Mouse (Mus musculus): ENCODE results near the gene Glul. TPM values are rescaled to one million over a fixed set of nuclear protein-coding genes. Genes with fewer than 3 reads are reported as not detected.
A peak's percentile ranks its signal among the peaks of the same experiment; 100 is the strongest.
"Not testable (repeated sequence)": the region's sequence is repeated elsewhere in the genome, so short reads cannot be mapped to it uniquely, and the experiment has no call there.

Glul gene
- 111 and 119 TPM in 2 replicates for polyA plus RNA-seq (2015; fragmentation: Nextera tagmentation; extraction: Ambion mirVana)

- peak; percentile 96 for DNase-seq (ENCODE audit: low spot score)
Measured at GRCm38 (mm10) chr1:153899731-153900380, at the start of gene Glul, which contains the start of gene Teddm2. Glul (plus strand) TSS chr1:153899944. Teddm2 (minus strand) TSS chr1:153900228.

- peak; percentile 67 for DNase-seq (ENCODE audit: low spot score)
Measured at GRCm38 (mm10) chr1:153852696-153853095, 47.0 kb upstream of the Glul start.

- DNase-seq (ENCODE audit: low spot score) = no peak
Measured at GRCm38 (mm10) chr1:153855946-153856345, 43.8 kb upstream of the Glul start.

- no peak for DNase-seq (ENCODE audit: low spot score)
Measured at GRCm38 (mm10) chr1:153874045-153874444, 25.7 kb upstream of the Glul start, which contains the start of gene Teddm1b. Teddm1b (plus strand) TSS chr1:153874345.

GRCm38 (mm10) chr1:153880391-153880790 lies 19.4 kb upstream of the Glul start:
- DNase-seq (ENCODE audit: low spot score) = not testable (repeated sequence)

GRCm38 (mm10) chr1:153886024-153886633 lies 13.6 kb upstream of the Glul start:
- DNase-seq (ENCODE audit: low spot score) = no peak

- DNase-seq (ENCODE audit: low spot score) = no peak
Measured at GRCm38 (mm10) chr1:153890121-153890520, 9.6 kb upstream of the Glul start.

GRCm38 (mm10) chr1:153891442-153891841 lies 8.3 kb upstream of the Glul start, which contains the start of gene Teddm1a:
Teddm1a (plus strand) TSS chr1:153891742.
- no peak for DNase-seq (ENCODE audit: low spot score)

- no peak for DNase-seq (ENCODE audit: low spot score)
Measured at GRCm38 (mm10) chr1:153893746-153894145, 6.0 kb upstream of the Glul start.

GRCm38 (mm10) chr1:153894201-153894893 lies 5.4 kb upstream of the Glul start:
- DNase-seq (ENCODE audit: low spot score) = no peak

- peak; percentile 82 for DNase-seq (ENCODE audit: low spot score)
Measured at GRCm38 (mm10) chr1:153894979-153895378, 4.8 kb upstream of the Glul start.

- no peak for DNase-seq (ENCODE audit: low spot score)
Measured at GRCm38 (mm10) chr1:153897196-153897595, 2.5 kb upstream of the Glul start.

GRCm38 (mm10) chr1:153898989-153899730 lies 584 bp upstream of the Glul start:
- no peak for DNase-seq (ENCODE audit: low spot score)

GRCm38 (mm10) chr1:153900381-153900780 lies 637 bp downstream of the Glul start:
- DNase-seq (ENCODE audit: low spot score) = no peak

GRCm38 (mm10) chr1:153900860-153901730 lies 1.4 kb downstream of the Glul start:
- DNase-seq (ENCODE audit: low spot score) = peak; percentile 14

GRCm38 (mm10) chr1:153903006-153903405 lies 3.3 kb downstream of the Glul start:
- DNase-seq (ENCODE audit: low spot score) = no peak

GRCm38 (mm10) chr1:153904236-153904635 lies 4.5 kb downstream of the Glul start:
- no peak for DNase-seq (ENCODE audit: low spot score)

- no peak for DNase-seq (ENCODE audit: low spot score)
Measured at GRCm38 (mm10) chr1:153905884-153906283, 6.1 kb downstream of the Glul start.

GRCm38 (mm10) chr1:153908208-153908607 lies 8.5 kb downstream of the Glul start:
- no peak for DNase-seq (ENCODE audit: low spot score)

GRCm38 (mm10) chr1:153908741-153909140 lies 9.0 kb downstream of the Glul start:
- no peak for DNase-seq (ENCODE audit: low spot score)
